Mouse (Mus musculus) R1 (cell line): ENCODE data around the gene Slc27a4.

Source experiments
- DNase-seq: peaks from one replicate; pipeline ENCODE4 v3.0.0-alpha.2; 2018; ENCODE audit warnings: low read depth, low spot score

Slc27a4 gene

DNA sequence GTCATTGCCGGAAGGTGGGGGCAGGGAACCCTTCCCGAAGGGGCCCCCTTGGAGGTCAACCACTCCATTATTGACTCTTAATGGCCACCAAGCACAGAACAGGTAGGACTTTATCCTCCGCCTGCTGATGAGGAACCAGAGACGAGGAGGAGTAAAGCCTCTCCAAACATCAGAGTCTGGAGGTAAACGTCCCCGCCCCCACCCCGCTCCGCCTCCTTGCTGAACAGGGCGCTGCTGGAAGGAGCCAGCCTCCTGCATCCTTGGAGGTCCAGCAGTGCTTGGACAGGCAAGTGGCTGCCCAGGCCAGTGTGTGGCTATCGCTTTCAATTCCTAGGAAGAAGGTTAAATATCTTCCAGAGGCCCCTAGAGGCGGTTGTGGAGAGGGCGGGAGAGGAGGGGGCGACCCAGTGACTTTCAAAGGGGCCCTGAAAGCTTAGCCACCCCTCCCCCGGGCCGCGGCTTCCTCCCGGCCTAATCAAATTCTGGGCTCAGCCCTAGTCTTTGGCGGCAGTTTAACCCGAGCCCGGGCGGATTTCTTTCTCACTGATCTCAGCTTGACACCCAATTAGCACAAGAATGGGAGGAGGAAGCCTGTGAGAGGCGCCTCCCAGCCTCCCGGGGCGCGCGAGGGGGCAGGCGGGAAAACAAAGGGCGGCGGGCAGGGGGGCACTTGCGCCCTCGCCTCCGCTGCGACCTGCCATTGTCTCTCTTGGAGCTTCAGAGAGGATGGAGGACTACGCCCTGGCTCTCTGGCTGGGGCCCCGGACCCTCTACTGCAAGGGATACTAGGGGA lies 17.8 kb downstream of the Slc27a4 start, which contains the start of gene Urm1:
Gene Urm1 (plus strand): TSS at position 51 of the 793 bp plus-strand sequence.
- DNase-seq: peak; percentile 99

DNA sequence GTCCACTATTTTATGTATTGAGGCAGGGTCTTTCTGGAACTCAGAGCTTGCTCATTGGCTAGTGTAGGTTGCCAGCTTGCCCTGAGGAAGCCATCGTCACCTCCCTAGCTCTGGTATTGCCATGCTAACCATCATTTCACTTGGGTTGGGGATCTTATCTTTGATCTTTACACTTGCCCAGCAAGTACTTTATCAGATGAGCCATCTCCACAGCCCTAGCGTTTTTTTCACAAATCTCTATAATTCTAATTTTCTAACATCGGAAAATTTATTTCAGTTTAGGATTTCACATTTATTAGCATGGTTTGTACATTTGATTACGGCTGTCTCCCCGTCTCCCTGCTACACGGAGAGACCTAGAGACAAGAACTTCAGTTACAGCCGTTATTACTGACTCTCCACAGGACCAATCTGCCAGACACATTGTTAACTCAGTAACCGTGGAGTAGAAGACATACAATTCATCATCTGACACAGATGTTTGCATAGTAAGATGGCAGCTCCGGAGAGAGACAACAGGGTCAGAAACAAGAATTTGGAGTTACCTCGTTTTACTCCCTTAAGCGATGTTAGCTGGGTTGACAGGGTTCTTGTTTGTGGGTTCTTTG lies 24.0 kb downstream of the Slc27a4 start:
- DNase-seq: no peak

DNA sequence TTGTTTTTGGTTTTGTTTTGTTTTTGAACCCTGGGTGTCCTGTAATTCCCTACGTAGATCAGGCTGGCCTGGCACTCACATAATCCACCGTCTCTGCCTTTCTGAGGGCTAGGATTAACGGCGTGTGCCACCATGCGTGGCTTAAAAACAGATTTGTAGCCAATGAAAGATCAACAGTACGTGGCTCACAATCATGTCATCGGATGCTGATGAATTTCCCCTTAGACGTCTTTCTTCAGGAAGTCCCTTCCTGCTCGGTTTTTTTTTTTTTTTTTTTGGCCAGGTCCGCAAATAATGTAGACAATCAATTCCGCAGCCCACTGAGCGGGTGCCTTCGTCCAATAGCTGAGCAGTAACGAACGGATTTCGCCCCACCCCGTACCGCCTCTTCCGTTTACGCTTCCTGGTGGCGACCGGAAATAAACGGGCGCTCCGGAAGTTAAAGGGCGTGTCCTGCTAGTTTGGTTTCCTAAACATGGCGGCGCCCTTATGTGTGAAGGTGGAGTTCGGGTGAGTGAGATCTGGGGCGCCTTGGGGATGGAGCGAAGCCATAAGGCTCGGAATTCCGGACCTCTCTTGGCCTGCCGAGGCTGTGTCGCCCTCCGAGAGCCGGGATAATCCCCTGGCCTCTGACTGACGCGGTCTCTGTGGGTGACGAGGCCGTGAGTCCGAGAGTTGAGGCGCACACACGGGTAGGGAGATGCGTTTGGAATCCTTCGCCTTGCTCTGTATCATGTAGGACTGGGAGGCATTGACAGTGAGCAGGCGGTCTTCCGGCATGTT lies 24.7 kb downstream of the Slc27a4 start:
- DNase-seq: peak; percentile 99

DNA sequence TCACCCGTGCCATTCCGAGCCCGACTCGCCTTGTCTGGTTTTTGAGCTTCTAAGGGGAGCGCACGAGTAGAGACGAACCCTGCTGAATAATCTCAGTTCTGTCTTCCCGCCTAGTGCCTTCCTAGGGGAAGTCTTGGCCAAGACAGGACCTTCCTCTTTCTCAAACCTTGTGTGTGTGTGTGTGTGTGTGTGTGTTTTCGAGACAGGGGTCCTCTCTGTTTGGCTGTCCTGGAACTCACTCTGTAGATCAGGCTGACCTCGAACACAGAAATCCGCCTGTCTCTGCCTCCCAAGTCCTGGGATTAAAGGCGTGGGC lies 25.2 kb downstream of the Slc27a4 start:
- DNase-seq: no peak

DNA sequence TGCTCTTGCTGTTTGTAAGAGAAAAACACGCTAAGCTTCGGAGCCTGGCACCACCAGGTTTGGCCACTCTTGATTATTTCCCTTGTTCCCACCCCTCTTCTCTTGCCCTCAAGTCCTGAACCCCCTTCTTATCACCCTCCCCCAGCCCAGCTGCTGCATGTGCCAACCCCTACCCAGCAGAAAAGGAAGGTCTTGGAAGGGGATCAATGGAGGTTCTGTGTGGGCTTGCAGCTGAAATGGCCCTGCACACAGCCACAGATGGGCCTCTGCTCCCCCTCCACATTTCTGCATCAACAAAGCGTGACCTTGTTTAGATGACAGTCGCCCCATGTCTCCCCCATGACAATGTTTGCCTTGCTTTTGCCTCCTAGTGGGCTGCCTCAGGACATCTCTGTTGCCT lies 28.7 kb downstream of the Slc27a4 start:
- DNase-seq: no peak

DNA sequence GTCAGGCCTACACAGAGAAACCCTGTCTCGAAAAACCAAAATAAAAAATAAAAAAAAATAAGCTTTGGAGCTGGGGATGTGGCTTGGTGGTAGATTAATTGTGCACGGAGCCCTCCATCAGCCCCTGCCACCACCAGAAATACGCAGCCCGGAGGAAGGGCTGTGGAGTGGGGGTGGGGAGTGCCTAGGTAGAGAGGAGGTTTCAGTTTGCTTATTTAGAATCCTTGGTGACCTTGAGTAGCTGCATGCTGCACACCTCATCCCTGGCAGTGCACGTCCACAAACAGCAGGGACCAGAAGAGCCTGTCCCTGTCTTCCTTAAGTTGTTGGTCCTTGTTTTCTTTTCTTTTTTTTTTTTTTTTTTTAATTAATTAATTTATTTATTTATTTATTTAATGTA lies 31.4 kb downstream of the Slc27a4 start:
- peak; percentile 63 for DNase-seq

DNA sequence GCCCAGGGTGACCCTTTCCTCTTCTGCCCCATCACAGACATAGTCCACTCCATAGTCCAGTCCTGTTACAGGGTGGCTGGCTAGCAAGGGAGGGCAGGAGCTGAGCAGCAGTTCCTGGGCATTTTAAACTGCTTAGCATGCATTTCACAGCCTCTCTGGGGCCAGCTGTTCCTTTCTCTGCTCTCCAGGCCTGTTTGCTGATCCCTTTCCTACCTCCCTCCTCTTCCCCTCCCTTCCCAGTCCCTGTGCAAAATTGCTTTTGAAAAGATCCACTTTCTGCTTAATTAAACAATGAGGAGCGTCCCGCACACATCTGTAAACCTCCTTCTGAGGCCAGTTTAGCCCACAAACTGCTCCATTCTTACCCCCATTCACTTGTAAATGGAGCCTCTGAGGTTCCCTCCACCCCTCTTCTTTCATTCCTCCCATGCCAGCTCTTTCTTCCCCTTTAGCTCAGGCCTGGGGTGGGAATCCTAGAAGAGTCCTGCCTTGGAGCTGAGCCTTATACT lies 33.0 kb downstream of the Slc27a4 start:
- DNase-seq: peak; percentile 99

DNA sequence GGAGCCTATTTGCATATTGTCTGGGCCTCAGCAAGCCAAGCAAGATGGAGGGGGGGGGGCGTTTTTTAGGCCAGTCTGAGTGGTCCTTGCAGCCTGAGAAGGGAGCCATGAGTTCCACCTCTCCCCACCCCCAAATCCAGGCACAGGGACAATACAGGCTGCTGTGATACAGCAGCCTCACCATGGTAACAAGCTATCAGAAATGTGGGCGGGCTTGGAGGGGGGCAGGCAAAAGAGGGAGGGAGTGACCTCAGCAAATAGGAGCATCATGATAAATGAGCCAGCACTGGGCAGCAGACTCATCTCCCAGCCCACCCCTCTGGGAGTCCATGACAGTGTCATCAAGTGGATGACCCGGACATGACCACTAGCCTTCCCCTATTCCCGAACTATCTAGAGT lies 37.0 kb downstream of the Slc27a4 start:
- DNase-seq: peak; percentile 54

DNA sequence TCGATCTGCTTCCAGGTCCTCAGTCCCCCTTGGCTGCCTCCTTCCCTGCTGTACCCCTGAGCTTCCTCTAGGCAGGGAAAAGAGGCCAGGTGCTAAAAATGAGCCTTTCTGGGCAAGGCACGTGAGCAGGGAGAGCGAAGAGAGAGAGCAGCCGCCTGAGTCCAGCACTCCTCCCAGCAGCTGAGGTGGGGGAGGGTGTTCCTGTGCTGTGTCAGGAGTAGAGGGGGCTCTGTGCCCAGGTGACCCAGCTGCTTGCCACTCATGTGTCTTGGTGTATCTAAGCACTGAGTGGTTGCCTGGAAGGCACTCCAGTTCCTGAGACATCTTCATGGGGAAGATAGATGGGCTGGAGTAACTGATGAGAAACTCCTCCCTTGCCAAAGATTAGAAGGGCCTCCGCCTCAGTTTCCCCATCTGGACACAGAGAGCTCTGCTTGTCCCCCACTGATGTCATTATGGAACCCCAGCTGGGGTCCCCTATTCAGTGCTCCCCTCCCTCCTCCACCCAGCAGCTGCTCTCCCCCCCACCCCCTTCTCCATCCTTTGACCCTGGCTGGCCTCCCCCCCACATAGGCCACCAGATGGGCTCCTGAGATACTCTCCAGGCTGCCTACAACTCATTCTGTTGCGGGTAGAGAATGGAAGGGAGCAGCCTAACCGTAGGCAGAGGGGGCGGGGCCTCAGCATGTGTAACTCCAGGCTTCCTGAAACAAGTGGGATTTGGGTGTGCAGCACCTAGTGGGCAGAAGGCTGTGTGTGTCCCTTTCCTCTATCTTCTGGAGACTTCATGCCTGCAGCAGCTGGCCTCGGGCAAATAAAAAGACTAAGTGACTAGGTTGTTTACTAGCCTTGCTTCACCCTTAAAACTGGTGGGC lies 41.0 kb downstream of the Slc27a4 start:
- peak; percentile 39 for DNase-seq

DNA sequence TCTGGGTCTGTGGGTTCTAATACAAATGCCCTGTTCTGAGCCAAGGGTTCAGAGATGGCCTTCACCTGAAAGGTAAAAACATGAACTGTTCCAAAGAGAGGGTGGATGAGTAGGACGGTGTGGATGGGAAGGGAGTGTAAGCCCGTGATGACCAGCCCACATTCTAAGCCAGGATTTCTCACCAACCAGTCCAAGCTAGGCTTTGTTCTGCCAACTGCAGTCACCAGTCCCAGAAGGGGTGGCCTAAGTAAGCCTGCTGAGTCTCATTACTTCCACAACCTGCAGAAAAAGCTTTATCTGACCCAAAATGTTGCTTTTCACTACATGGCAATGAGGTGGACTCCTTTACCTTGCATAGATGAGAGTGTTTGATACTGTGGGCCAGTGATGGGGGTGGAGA lies 41.7 kb downstream of the Slc27a4 start:
- no peak for DNase-seq

DNA sequence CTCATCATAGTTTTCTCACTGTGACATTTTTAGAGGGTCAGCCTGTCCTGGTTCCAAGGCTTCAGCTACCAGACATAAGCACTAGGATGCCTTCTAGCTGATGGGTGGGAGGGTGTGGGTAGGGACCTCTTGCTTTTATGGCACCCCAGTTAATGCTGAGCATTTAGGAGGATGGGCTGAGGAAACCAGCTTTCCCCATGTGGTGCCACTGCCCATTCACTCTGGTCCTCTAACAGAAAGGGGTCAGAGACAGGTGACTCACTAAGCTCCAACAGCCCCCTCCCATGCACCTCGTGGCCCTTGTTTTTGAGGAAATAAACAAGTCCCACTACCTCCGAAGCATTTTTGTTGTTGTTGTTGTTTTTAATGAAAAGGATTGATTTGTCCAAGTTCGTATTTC lies 42.2 kb downstream of the Slc27a4 start:
- no peak for DNase-seq

DNA sequence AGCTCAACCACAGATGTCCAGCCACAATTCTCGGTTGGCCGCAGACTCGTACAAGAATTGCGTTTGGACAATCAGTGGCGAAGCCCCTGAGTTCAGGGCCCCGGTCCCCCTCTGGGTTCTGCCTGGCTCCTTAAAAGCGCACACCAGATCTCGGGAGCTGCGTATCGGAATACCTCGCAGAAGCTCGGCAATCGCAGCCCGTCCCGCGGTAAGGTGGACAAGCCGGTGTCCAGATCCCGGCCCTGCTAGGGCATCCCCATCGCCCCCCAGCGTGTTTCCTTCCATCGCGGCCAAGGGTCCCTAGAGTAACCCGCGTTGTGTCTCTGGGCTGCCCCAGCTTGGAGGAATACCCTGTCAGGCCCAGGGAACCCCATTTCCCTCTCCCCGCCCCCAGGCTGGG lies 43.2 kb downstream of the Slc27a4 start:
- no peak for DNase-seq

DNA sequence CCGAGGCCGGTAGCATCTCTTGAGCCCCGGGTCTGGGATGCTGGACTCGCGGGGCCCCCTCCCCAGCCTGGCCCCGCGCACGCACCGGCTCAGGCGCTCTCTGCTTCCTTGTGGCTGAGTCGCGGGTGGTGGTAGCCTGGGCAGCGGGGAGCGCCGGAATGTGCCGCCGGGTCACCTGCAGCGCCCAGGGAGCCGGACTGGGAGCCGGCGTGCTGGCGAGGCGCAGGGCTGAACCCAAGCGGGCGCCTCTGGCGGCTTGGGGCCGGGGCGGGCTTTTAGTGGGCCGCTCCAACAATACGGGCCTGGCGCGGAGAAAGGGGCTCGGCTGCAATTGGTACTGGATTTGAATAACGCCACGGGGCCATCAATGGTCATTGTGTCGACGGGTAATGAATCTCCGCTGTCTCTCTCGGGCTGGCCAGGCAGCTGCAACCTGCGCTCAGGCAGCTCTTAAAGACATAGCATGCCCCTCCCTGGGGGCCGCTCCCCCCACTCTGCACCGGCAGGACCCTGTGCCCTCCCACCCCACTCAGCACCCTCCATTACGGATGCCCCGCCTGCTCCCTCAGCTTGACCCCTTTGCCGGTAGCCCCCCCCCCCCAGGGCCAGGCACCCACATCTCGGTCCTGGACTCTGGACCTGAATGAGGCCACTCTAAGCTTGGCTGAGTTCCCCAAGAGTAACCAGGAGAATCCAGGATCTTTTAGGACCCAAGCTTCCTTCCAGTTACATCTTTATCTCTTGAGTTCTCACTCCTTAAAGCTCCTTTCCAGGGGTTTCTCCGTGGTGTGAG lies 43.8 kb downstream of the Slc27a4 start:
- peak; percentile 33 for DNase-seq

DNA sequence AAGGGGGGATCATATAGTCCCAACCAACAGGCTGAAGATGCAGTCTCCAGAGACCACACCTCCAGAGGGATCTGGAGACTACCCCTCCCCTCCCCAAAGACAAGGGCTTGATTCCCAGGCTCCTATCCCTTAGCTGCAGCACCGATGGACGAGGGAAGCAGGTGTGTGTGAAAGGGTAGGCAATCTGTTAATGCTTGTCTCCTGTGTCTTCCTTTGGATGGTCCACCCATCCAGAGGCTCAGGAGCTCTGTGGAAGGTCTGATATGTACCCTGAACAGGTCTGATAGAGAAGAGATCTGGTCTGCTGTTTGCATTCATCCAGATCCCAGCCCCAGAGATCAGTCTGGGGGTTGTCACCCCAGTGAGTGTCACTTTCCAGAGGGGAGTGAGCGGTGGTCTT lies 44.5 kb downstream of the Slc27a4 start:
- DNase-seq: no peak

DNA sequence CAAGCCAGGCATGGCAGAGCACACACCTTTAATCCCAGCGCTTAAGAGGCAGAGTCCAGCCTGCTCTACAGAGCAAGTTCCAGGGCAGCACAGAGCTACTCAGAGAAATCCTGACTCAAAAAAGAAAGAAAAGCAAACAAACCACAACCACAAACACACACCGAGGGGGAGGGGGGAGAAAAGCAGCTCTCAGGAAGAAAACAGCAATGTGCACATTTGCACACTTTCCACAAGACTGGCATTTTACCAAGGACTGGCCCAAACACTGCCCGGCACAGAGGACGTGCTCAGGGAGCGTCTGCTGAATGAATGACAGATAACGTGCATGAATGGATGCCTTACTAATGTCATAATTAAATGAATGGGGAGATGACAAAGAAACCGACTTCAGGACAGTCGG lies 46.6 kb downstream of the Slc27a4 start:
- DNase-seq: no peak

DNA sequence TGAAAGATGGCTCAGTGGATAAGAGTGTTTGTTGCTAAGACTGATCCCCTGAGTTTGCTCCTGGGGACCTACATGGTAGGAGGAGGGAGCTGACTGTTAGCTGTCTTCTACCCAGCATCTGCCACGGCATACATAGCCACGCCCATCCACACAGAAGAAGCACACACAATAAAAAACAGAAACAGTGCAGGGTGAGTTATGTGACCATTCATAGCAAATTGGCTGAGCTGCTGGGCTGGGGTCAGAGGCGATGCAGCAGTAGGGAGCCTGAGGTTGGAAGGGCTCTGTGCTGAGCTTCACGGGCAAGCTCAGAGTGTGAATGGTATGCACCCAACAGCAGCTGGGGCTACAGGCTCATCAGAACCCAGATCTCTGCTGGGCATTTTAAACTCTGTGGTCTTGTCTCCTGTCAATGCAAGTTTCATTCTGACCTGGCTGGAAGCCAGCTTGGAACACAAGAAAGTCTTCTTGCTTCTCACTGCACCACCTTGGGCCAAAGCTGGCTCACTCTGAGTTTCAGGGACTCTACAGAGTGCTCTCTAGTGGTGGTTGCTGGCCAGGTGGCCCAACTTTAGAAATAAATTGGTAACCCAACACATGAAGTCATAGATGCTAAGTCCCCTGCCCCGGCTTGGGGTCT lies 47.5 kb downstream of the Slc27a4 start:
- DNase-seq: no peak

DNA sequence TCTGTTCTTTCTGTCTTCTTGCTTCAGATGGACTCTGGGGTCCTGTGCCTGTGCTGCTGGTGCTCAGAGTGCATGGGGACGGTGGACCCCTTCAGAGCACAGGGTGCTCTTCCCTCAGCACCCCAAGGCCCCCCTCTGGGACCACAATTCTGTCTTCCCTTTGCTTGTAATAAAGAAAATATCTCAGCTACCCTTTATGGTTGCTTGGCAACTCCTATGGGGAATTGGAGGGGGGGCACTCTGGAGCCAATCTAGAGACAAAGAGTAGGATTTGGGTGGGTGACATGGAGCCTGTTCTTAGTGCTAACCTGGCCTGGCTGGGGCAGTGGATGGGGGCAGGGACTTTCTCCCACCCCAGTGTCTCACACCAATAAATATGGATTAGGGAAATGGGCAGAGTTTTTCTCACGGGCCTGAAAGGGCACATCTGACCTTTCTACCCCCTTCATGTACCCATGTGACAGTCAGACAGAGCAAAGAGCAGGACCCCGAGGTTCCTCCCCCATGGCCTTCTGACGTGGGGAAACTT lies 50.6 kb downstream of the Slc27a4 start:
- no peak for DNase-seq

DNA sequence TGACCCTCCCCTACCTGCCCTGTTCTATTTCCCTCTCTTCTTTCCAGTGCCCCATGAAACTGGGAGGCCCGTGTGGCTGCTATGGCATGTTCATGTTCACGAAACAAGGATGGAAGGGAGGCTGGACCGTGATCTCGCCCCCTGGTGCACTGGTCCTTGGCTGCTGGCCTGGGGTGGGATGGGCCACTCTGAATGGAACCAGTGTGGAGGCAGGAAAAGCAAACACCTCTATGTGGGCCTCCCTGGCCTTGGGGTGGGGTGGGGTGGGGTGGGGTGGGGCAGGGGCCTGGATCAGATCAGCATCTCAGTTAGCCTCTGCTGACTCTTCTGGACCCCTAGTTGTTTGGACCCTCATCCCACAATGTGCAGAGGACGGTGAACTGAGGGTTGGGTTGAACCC lies 51.3 kb downstream of the Slc27a4 start:
- DNase-seq: no peak

DNA sequence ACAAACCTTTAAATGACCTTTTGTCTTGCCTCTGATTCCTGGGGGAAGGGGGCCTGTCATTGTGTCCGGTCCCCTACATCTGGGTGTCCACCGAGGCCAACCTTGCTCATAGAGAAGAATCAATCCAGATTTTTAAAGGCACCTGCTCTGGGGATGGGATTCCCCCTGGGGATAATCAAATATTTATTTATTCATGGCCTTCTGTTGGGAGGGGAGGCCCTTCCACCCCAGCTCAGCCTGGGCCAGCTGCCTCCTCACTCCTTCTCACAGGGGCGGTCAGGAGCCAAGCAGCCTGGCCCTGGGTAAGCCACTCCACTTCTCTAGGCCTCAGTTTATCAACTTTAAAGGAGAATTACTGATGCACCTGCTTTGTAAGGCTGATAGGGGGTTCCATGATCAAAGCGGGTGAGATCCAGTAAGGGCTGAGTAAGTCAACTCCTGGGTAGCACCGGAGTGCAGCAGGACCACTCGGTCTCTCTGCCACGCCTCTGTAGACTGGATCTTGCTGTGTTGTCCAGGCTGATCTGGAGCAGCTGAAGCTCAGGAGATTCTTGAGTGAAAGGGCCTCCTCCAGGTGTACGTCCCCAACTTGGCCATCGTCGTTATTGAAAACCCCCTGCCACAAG lies 53.3 kb downstream of the Slc27a4 start:
- DNase-seq: no peak
